Mouse (Mus musculus) E14TG2a.4 (cell line): ENCODE data around the gene Runx1.

Source experiments
- CTCF ChIP-seq: conservative IDR thresholded peaks from 2 replicates; pipeline ENCODE4 v1.5.1; 2014; ENCODE audit warnings: low read length
- NANOG ChIP-seq: IDR thresholded peaks from 2 replicates; pipeline ENCODE4 v1.6.1; 2014; ENCODE audit warnings: borderline replicate concordance, low read length, mixed read lengths
- POU5F1 ChIP-seq: IDR thresholded peaks from 2 replicates; pipeline ENCODE4 v1.6.1; 2014; ENCODE audit warnings: low read length, borderline replicate concordance

- TF ChIP-seq CTCF, result no peak
- TF ChIP-seq POU5F1, result no peak
- no peak for TF ChIP-seq NANOG
These were observed 254.7 kb downstream of the Runx1 start for GRCm38 (mm10) chr16:92571246-92571645.
